Mouse (Mus musculus) lung, adult 2 months (tissue): Measurements from ENCODE around the gene Ankrd12. TPM values are rescaled to one million over a fixed set of nuclear protein-coding genes. Genes with fewer than 3 reads are reported as not detected.

Experiments used
- DNase-seq: peaks from one replicate; pipeline ENCODE4 v3.0.0; 2022
- H3K4me1 ChIP-seq: fragments of 200-500 bp; 2 replicates; pipeline ENCODE4 v1.6.1; 2011; ENCODE audit warnings: low read length; ENCODE audit not compliant: control insufficient read depth, insufficient read depth
- H3K4me3 ChIP-seq: fragments of 200-500 bp; replicated peaks from 2 replicates; pipeline ENCODE3; 2011; ENCODE audit warnings: low read depth, mild to moderate bottlenecking, control low read depth, low read length; ENCODE audit errors: extremely low read depth
- CTCF ChIP-seq: fragments of 200-500 bp; IDR thresholded peaks from 2 replicates; pipeline ENCODE4 v1.5.1; 2011; ENCODE audit warnings: mild to moderate bottlenecking, low read length, control low read depth; ENCODE audit not compliant: insufficient read depth
- POLR2A ChIP-seq: fragments of 200-500 bp; IDR thresholded peaks from 2 replicates; pipeline ENCODE4 v1.6.1; 2011; ENCODE audit warnings: low read depth, mild to moderate bottlenecking, control low read depth, low read length, borderline replicate concordance; ENCODE audit errors: extremely low read depth
- WGBS: fragments of 180-500 bp; shearing (Covaris S2); methylation state at CpG from one replicate; pipeline ENCODE4 v1.1.7; 2018; 5-methylcytosine and 5-hydroxymethylcytosine counted together
- polyA plus RNA-seq: library from polyadenylated mRNA; depleted of rRNA; stranded (reverse); fragments of >200 nt; gene quantifications from 2 replicates; pipeline ENCODE4 v1.2.3, GENCODE M21; 2012

Gene Ankrd12
- polyA plus RNA-seq, 1 experiment: 5.4 TPM

DNA sequence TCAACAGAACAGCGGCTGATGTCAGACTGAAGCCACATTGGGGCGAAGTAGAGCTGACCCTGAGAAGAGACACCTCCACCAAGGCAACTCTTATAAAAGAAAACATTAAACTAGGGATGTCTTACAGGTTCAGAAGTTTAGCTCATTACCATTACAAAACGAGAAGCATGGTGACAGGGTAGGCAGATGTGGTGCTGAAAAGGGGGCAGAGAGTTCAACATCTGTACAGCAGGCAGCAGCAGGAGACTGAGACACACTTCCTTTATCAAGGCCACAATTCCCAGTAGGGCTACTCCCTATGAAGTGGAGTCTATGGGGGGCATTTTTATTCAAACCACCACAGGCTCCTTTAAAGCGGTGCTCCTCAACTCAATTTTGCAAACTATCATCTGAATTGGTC, 31.3 kb upstream of the Ankrd12 start:
- WGBS: 78% methylated on average over 4 of the region's 4 CpGs
- H3K4me1 ChIP-seq: no peaks in the 10 kb centered on the region
- TF ChIP-seq CTCF (no peak), POLR2A (no peak)
- DNase-seq: no peak
- no peak overlapping the region for H3K4me3 ChIP-seq

DNA sequence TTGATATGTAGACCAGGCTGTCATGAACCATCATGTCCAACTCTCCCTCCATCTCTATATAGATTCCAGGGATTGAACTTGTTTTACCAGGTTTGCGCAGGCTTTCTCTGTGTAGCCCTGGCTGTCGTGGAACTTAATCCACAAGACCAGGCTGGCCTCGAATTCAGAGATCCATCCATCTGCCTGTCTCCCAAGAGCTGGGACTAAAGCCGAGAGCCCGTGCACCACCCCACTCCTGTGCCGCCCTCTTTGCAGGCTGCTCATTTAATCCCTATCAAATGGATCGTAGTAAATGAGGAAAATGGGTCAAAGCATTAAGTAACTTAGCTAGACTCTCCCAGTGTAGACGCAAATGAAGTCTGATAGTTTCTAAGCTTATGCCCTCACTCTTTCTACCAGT, 30.6 kb upstream of the Ankrd12 start:
- no peak for TF ChIP-seq CTCF
- TF ChIP-seq POLR2A: no peak
- WGBS: 63% methylated on average over 8 of the region's 8 CpGs
- Histone ChIP-seq H3K4me3 (no peak overlapping the region), H3K4me1 (no peaks in the 10 kb centered on the region)
- DNase-seq: no peak

DNA sequence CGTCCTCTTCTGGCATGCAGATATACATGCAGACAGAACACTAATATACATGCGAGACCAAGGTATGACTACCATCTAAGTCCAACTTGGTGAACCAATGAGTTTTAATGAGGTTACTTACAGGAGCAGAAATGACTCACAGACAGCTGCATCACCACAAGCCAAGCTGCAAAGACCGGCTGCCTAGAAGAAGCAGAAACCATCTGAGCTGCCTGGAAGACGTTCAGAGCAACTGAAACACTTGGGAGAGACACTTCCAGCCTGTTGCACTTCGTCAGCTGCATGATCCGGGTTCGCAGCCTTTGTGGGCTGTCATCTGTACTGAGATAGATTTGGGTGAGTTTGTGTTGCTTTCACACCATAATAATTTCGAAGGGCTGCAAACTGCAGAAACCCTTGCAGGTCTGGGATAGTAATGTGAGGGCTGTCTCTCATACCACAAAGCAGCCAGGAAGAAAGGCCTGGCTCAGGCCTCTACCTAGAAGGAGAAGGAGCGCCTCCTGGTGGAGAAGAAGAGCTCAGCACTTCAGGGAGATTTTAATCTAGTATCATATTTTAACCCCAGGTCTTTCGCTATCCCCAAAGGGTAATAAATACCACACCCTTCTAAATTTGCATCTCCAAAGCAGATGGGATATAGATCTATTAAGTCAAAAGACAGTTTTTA, 29.8 kb upstream of the Ankrd12 start:
- no peaks in the 10 kb centered on the region for H3K4me1 ChIP-seq
- no peak overlapping the region for H3K4me3 ChIP-seq
- no peak for TF ChIP-seq POLR2A
- TF ChIP-seq CTCF: peak; percentile 79
- DNase-seq: peak; percentile 51
- 47% methylated on average over 10 of the region's 10 CpGs for whole genome bisulfite sequencing

DNA sequence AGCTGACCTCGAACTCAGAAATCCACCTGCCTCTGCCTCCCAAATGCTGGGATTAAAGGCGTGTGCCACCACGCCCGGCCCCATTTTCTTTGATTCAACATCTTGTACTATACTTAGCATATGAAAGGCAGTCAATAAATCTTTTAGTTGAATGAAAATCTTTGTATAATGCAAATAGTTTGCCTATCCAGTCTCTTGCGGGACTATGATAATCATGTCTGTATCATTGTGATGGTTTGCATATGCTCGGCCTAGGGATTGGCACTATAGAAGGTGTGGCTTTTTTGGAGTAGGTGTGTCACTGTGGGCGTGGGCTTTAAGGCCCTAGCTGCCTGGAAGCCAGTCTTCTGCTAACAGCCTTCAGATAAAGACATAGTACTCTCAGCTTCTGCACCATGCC, 27.2 kb upstream of the Ankrd12 start:
- Histone ChIP-seq H3K4me3 (no peak overlapping the region), H3K4me1 (peaks cover 7% of the 10 kb centered on the region)
- DNase-seq: no peak
- TF ChIP-seq CTCF (no peak), POLR2A (no peak)
- 84% methylated on average over 7 of the region's 7 CpGs for WGBS

DNA sequence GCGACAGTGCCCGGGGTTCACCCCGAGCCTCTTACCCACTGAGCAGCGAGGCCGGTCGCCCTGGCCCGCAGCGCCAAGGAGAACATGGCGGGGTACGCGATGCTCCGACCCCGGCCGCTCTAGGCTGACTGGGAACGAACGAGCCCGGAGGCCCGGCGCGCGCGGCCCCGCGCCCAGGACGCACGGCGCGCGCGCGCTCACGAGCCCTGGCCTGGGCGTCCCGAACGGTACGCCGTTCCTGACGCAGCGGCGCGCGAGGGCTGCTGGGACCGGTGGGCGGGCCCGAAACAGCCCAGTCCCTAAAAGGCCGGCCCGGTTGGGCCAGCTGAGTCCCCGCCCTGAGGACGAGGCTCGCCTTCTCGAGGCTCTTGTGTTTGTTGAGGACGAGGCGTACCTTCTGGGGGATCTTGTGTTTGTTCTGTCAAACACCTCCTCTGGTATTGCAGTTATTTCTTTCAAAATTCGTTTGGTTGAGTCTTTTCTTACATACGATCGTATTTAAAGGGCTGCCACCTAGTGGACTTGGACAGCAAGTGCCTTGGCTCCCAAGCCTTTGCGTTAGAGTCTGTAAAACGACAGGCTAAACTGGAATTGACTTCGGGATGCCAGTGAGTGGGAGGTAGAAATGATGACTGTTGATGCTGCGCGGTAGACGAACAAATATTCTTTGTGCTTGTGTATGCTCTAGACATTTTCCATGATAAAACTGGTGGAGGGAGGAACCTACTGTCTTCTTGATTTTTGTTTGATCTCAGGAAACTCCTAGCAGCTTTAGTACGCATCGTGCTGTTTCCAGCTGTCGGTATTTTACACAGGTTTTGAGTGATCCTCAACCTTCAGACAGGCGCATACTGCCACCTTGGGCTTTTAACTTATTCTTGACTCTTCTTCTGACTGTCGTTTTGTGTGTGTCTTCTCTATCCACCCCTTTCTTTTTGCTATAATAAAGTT, 24.8 kb upstream of the Ankrd12 start, which contains the start of gene Ndufv2:
TSS of gene Ndufv2 (minus strand) at position 180 of the 951 bp plus-strand sequence.
- TF ChIP-seq POLR2A (peak; percentile 62; the same call in 1 of the 2 replicates), CTCF (peak; percentile 73)
- DNase-seq: peak; percentile 86
- Histone ChIP-seq H3K4me1 (peaks cover 7% of the 10 kb centered on the region), H3K4me3 (peak within 1 kb of the TSS; percentile 91)
- WGBS: under 1% methylated on average over 67 of the region's 67 CpGs

DNA sequence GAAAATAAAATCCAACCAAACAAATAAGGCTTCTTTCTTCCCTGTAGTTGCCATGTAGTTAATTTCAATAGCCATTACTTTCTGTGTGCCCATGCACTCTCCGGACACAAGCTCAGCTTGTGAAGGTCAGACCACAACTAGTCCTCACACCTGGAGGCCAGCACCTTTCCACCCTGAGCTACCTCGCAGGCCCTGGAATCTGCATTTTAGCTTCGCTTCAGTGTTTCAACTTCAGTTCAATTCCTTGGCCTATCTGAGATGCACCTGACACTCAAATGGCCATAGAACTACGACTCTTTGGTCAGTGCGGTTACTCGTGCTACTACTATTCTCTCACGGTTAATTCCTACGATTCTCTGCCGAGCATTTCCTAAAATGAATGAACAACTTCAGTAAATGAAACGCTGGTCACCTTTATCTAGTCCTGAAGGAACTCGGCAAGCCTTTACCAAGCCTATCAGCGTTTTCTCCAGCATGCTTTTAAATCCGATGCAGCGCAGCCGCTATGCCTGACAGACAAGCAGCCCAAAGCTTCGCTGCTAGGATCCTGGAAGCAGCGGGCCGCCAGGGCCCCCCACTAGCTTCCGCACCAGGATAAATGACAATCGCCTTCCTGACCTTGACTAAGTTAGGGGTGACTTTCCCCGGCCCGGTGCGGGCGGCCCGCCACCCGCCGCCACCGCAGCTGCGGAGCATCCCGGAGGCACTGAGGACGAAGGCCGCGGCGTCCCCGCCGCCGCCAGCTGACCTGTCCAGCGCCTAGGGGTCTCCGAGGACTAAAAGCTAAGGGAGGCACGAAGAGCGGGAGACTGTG, 23.9 kb upstream of the Ankrd12 start:
- TF ChIP-seq CTCF (no peak), POLR2A (no peak)
- Histone ChIP-seq H3K4me1 (peaks cover 7% of the 10 kb centered on the region), H3K4me3 (peak overlapping the region; percentile 91)
- under 1% methylated on average over 41 of the region's 41 CpGs for WGBS
- DNase-seq: peak; percentile 80

DNA sequence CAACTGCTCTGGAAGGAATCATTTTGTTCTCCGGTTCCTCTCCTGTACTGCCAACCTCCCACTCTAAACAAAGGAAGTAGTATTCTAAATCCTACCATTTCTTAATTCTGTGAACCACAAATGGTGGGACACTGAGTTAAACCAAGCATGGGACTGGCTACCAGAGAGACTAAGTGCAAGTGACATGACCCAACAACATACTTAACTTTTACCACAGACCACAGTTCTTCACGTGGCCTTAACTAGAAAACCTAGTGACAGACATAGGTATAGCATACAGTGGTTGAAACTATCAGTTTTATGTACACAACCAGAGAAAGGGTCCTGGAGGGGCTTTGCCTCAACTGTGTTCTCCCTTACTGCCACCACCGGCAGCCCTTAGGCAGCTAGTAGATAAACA, 15.8 kb upstream of the Ankrd12 start:
- DNase-seq: no peak
- TF ChIP-seq POLR2A (no peak), CTCF (no peak)
- H3K4me1 ChIP-seq: peaks cover 9% of the 10 kb centered on the region
- WGBS: 47% methylated on average over 3 of the region's 3 CpGs
- H3K4me3 ChIP-seq: no peak overlapping the region

DNA sequence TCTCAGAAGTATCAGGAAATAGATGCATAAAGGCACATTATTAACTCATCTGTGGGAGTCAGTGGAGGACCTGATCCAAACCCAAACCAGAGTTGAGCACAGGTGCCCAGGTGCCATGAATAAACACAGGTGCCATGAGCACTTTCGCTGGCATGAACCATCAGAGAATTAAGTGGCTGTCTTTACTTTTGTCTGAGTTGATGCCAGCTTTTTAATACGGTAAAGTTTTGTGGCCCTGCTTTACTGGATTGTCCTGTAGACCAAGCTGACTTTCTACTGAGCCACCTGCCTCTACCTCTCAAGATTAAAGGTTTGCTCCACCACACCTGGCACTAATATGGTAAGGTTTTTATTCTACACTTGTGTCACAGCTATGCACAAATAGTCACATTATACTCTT, 15.2 kb upstream of the Ankrd12 start:
- Histone ChIP-seq H3K4me1 (peaks cover 9% of the 10 kb centered on the region), H3K4me3 (no peak overlapping the region)
- no peak for TF ChIP-seq CTCF
- TF ChIP-seq POLR2A: no peak
- DNase-seq: no peak
- WGBS: 74% methylated on average over 2 of the region's 2 CpGs

DNA sequence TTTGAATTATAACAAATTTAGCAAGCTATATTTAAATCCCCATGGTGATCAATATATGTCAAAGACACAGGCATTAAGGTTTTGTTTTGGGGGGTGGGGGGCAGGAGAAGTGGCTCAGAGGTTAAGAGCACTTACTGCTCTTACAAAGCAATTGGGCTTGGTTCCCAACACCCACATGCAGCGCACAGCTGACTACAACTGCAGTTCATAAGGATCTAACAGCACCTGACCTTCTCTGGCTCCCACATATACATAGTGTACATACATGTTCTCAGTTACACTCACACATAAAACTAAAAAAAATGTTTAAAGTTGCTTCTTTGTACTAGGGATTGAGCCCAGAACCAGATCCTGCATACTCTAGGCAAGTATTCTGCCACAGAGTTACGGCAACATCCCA, 14.5 kb upstream of the Ankrd12 start:
- Histone ChIP-seq H3K4me1 (peaks cover 9% of the 10 kb centered on the region), H3K4me3 (no peak overlapping the region)
- DNase-seq: no peak
- whole genome bisulfite sequencing: 84% methylated on average over 2 of the region's 2 CpGs
- no peak for TF ChIP-seq CTCF
- no peak for TF ChIP-seq POLR2A

DNA sequence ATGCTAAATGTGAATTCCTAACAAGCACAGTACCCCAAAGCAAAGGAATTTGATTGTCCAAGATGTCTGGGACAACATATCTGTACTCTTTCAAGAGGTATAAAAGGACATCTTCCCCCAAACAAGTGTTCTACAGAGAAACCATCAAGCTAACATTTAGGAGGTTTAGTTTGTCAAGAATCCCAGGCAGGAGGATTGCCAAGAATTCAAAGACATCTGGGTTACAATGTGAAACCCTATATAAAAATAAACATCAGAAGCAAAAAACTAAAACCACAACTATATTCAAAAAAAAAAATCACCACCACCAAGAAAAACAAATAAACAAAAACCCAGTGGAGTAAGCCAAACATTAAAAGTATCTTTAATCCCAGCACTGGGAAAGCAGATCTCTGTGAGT, 13.4 kb upstream of the Ankrd12 start:
- no peak for TF ChIP-seq POLR2A
- no peak for TF ChIP-seq CTCF
- H3K4me3 ChIP-seq: no peak overlapping the region
- H3K4me1 ChIP-seq: peaks cover 9% of the 10 kb centered on the region
- no peak for DNase-seq
